Mouse (Mus musculus) heart, postnatal 0 days (tissue): ENCODE results near the gene Arl15. TPM values are rescaled to one million over a fixed set of nuclear protein-coding genes. Genes with fewer than 3 reads are reported as not detected.

Source experiments
- ATAC-seq: fragments of 200-750 bp; cut with Nextera tagmentation; 2 replicates; pipeline ENCODE4 v1.8.0; 2017; ENCODE audit warnings: low read depth, moderate number of reproducible peaks, moderate library complexity; ENCODE audit not compliant: insufficient read depth
- DNase-seq: peaks from one replicate; pipeline ENCODE4 v3.0.0-alpha.2; 2016; ENCODE audit warnings: low spot score
- H3K27ac ChIP-seq: fragments of 300-500 bp; sonication (generic); 2 replicates; pipeline ENCODE4 v1.5.1; 2014; ENCODE audit warnings: low read depth, mild to moderate bottlenecking
- H3K27me3 ChIP-seq: fragments of 300-500 bp; sonication (generic); 2 replicates; pipeline ENCODE4 v1.6.1; 2014; ENCODE audit warnings: low read length, mixed read lengths; ENCODE audit not compliant: control insufficient read depth, insufficient read depth
- H3K36me3 ChIP-seq: fragments of 300-500 bp; sonication (generic); replicated peaks from 2 replicates; pipeline ENCODE4 v1.6.1; 2014; ENCODE audit warnings: low read length, mixed read lengths; ENCODE audit not compliant: control insufficient read depth, insufficient read depth
- H3K4me1 ChIP-seq: fragments of 300-500 bp; sonication (generic); 2 replicates; pipeline ENCODE4 v1.6.1; 2014; ENCODE audit warnings: antibody characterized with exemption; ENCODE audit not compliant: control insufficient read depth, insufficient read depth
- H3K4me2 ChIP-seq: fragments of 300-500 bp; sonication (generic); 2 replicates; pipeline ENCODE4 v1.6.1; 2014; ENCODE audit warnings: low read depth, mild to moderate bottlenecking, low read length, moderate library complexity
- H3K4me3 ChIP-seq: fragments of 300-500 bp; sonication (generic); 2 replicates; pipeline ENCODE4 v1.5.1; 2014; ENCODE audit warnings: low read depth, low read length
- H3K9ac ChIP-seq: fragments of 300-500 bp; sonication (generic); replicated peaks from 2 replicates; pipeline ENCODE4 v1.6.1; 2014; ENCODE audit warnings: low read depth, low read length, mixed read lengths
- H3K9me3 ChIP-seq: fragments of 300-500 bp; sonication (generic); replicated peaks from 2 replicates; pipeline ENCODE4 v1.6.1; 2016; ENCODE audit warnings: low read length; ENCODE audit not compliant: control insufficient read depth
- CTCF ChIP-seq: IDR thresholded peaks from 2 replicates; pipeline ENCODE4 v1.5.1; 2016; ENCODE audit warnings: antibody characterized with exemption, control low read depth, low read depth
- EP300 ChIP-seq: IDR thresholded peaks from 2 replicates; pipeline ENCODE4 v1.6.1; 2016; ENCODE audit warnings: antibody characterized with exemption, low read depth
- WGBS: fragments of 180-500 bp; shearing (Covaris S2); extraction: QIAGEN DNeasy Blood & Tissue Kit; methylation state at CpG from one replicate; pipeline ENCODE4 v1.1.7; 2014; 5-methylcytosine and 5-hydroxymethylcytosine counted together
- polyA plus RNA-seq: library from polyadenylated mRNA; unstranded; fragments of >200 nt; fragmentation: Nextera tagmentation; extraction: Ambion mirVana; gene quantifications from 2 replicates; pipeline ENCODE4 v1.2.1, GENCODE M21; 2015
- total RNA-seq: library from RNA; depleted of rRNA; stranded (reverse); fragments of >200 nt; gene quantifications from 2 replicates; pipeline ENCODE4 v1.2.3, GENCODE M21; 2014; ENCODE audit warnings: low replicate concordance

Gene Arl15
- total and polyA plus RNA-seq, 2 experiments from 2014 or later = 3.9 to 16.5 TPM

GRCm38 (mm10) chr13:114113516-114113915 lies 319.2 kb downstream of the Arl15 start:
- H3K9me3 ChIP-seq = no peaks in the 10 kb centered on the region
- DNase-seq = no peak
- no peaks in the 10 kb centered on the region for H3K36me3 ChIP-seq
- H3K9ac ChIP-seq = no peak overlapping the region
- H3K27me3 ChIP-seq = no peaks in the 10 kb centered on the region
- no peaks in the 10 kb centered on the region for H3K4me1 ChIP-seq
- TF ChIP-seq CTCF (no peak), EP300 (no peak)
- ATAC-seq = no peak
- 71% methylated on average over 2 of the region's 2 CpGs for WGBS
- no peak overlapping the region for H3K27ac ChIP-seq
- no peak overlapping the region for H3K4me2 ChIP-seq
- no peak overlapping the region for H3K4me3 ChIP-seq

- Histone ChIP-seq H3K9me3 (no peaks in the 10 kb centered on the region), H3K4me1 (peaks cover 5% of the 10 kb centered on the region; the same call in 1 of the 2 replicates), H3K4me2 (no peak overlapping the region), H3K9ac (no peak overlapping the region), H3K27ac (no peak overlapping the region), H3K27me3 (no peaks in the 10 kb centered on the region), H3K36me3 (no peaks in the 10 kb centered on the region), H3K4me3 (no peak overlapping the region)
- DNase-seq (no peak), ATAC-seq (no peak)
- WGBS = 91% methylated on average over 12 of the region's 12 CpGs
- no peak for TF ChIP-seq EP300
- no peak for TF ChIP-seq CTCF
Observed at GRCm38 (mm10) chr13:114114586-114114985, 320.3 kb downstream of the Arl15 start.

- Histone ChIP-seq H3K27ac (no peak overlapping the region), H3K4me2 (no peak overlapping the region), H3K9me3 (no peaks in the 10 kb centered on the region), H3K9ac (no peak overlapping the region), H3K4me1 (peaks cover 5% of the 10 kb centered on the region; the same call in 1 of the 2 replicates), H3K36me3 (no peaks in the 10 kb centered on the region), H3K4me3 (no peak overlapping the region), H3K27me3 (no peaks in the 10 kb centered on the region)
- DNase-seq = no peak
- no peak for ATAC-seq
- TF ChIP-seq EP300 = no peak
- 86% methylated on average over 4 of the region's 4 CpGs for WGBS
Observed at GRCm38 (mm10) chr13:114115106-114115505, 320.8 kb downstream of the Arl15 start.

GRCm38 (mm10) chr13:114118104-114118830 lies 324.0 kb downstream of the Arl15 start:
- ATAC-seq (no peak), DNase-seq (no peak)
- H3K27me3 ChIP-seq = no peaks in the 10 kb centered on the region
- WGBS = 44% methylated on average over 19 of the region's 19 CpGs
- H3K4me3 ChIP-seq = no peak overlapping the region
- no peaks in the 10 kb centered on the region for H3K9me3 ChIP-seq
- no peak overlapping the region for H3K9ac ChIP-seq
- no peak overlapping the region for H3K27ac ChIP-seq
- peaks cover 5% of the 10 kb centered on the region; the same call in 1 of the 2 replicates for H3K4me1 ChIP-seq
- H3K4me2 ChIP-seq = no peak overlapping the region
- no peaks in the 10 kb centered on the region for H3K36me3 ChIP-seq
- TF ChIP-seq EP300 = no peak
- TF ChIP-seq CTCF = no peak

GRCm38 (mm10) chr13:114119816-114120215 lies 325.5 kb downstream of the Arl15 start:
- WGBS = 80% methylated on average over 4 of the region's 4 CpGs
- TF ChIP-seq EP300 (no peak), CTCF (no peak)

GRCm38 (mm10) chr13:114121591-114121990 lies 327.3 kb downstream of the Arl15 start:
- Histone ChIP-seq H3K4me3 (no peak overlapping the region), H3K27ac (no peak overlapping the region), H3K9me3 (no peaks in the 10 kb centered on the region), H3K36me3 (no peaks in the 10 kb centered on the region), H3K4me2 (no peak overlapping the region), H3K4me1 (peaks cover 5% of the 10 kb centered on the region; the same call in 1 of the 2 replicates), H3K27me3 (no peaks in the 10 kb centered on the region), H3K9ac (no peak overlapping the region)
- no peak for ATAC-seq
- no peak for TF ChIP-seq EP300
- TF ChIP-seq CTCF = no peak
- 90% methylated on average over 9 of the region's 9 CpGs for WGBS
- no peak for DNase-seq

More at GRCm38 (mm10) chr13:114119816-114120215, 325.5 kb downstream of the Arl15 start:
- H3K4me1 ChIP-seq = peaks cover 5% of the 10 kb centered on the region; the same call in 1 of the 2 replicates
- H3K4me2 ChIP-seq = no peak overlapping the region
- ATAC-seq (no peak), DNase-seq (no peak)
- H3K9me3 ChIP-seq = no peaks in the 10 kb centered on the region
- no peaks in the 10 kb centered on the region for H3K27me3 ChIP-seq
- no peak overlapping the region for H3K4me3 ChIP-seq
- no peak overlapping the region for H3K9ac ChIP-seq
- no peaks in the 10 kb centered on the region for H3K36me3 ChIP-seq
- H3K27ac ChIP-seq = no peak overlapping the region
